Mouse (Mus musculus): ENCODE measurements around the gene Efnb2. TPM values are rescaled to one million over a fixed set of nuclear protein-coding genes. Genes with fewer than 3 reads are reported as not detected.

The Efnb2 gene
- total and polyA plus RNA-seq, 3 experiments: 15.1 to 18.0 (median 17.5) TPM

DNA sequence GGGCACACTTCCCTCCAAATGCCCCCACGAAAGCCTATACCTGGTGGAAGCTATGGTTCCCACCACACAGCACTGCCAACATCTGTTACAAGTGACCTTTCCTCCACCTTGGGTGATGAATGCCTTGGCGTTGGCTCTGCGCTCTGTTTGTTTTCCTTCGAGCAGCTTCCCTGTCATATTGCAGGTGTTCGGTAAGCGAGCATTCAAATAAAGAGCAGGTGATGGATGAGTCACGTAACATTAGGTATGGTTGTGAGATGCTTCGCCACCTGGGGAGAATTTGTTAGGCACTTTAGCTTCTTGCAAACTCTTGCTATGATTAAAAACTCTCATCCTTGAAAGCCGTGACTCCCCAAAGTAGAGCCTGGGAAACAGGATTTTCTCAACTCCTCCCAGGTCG, 91.8 kb downstream of the Efnb2 start:
- no peak for DNase-seq

DNA sequence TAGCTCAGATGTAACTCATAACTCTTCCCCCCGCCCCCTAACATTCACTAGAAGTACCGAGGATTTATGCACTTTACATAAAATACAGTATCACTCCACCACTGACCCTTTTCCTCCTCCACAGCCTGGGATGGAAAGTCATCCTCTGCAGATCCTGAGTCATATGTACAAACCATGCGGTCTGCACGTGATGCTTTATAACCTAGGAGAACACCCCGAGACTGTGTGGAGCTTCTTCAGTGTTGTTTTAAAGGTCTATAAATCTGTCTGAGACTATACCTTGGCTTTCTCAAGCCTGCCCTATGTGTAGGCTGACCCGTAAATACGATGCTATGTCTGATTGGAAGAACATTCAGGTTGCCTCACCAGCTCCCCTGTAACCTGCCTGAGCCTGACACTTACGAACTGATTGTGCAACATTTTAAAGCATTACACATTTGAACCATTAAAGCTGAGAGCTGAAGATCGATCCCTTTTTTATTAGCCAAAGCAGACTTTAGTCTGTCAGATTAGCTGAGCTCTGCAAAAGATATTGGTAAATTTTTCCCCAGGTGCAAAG, 92.7 kb downstream of the Efnb2 start:
- DNase-seq: no peak

Small RNA genes lying within 50 kb of the gene (microRNA-seq; reads per million reads assigned to microRNA genes)
- 0.83 to 1.8 reads per million in 2 experiments for gene Mir7654

Other genes starting within 250 kb of the Efnb2 start
- 10 to 100 TPM; 56.6 to 59.4 TPM for gene Arglu1, start 29.3 kb upstream of the Efnb2 start, total RNA-seq (2021)
- gene Arglu1, start 29.3 kb upstream of the Efnb2 start, polyA plus RNA-seq (2012; rRNA removed): 29.7 and 31.6 TPM in 2 replicates

All from adrenal gland, adult 2 months (tissue).